Mouse (Mus musculus): ENCODE measurements around the gene Fcgr4. TPM values are rescaled to one million over a fixed set of nuclear protein-coding genes. Genes with fewer than 3 reads are reported as not detected.
A peak's percentile ranks its signal among the peaks of the same experiment; 100 is the strongest.

The Fcgr4 gene
- polyA plus RNA-seq, 1 experiment from 2014 or later, result 0.55 TPM

GRCm38 (mm10) chr1:170985861-170986260, 32.9 kb upstream of the Fcgr4 start:
- Histone ChIP-seq H3K36me3 (no peaks in the 10 kb centered on the region), H3K4me2 (no peak overlapping the region), H3K9me3 (no peaks in the 10 kb centered on the region), H3K9ac (no peak overlapping the region), H3K4me1 (no peaks in the 10 kb centered on the region), H3K27ac (no peak overlapping the region), H3K27me3 (no peaks in the 10 kb centered on the region), H3K4me3 (no peak overlapping the region)
- ATAC-seq (ENCODE audit: insufficient number of reproducible peaks, insufficient read depth, low FRiP score, low TSS enrichment, low read depth), result no peak
- WGBS, result 82% methylated on average over 5 of the region's 5 CpGs

- ATAC-seq (ENCODE audit: insufficient number of reproducible peaks, insufficient read depth, low FRiP score, low TSS enrichment, low read depth), result no peak
- H3K9ac ChIP-seq, result no peak overlapping the region
- WGBS, result 75% methylated on average over 9 of the region's 9 CpGs
Observed at GRCm38 (mm10) chr1:170989656-170990055, 29.1 kb upstream of the Fcgr4 start.

GRCm38 (mm10) chr1:170992550-170992949, 26.2 kb upstream of the Fcgr4 start:
- ATAC-seq (ENCODE audit: insufficient number of reproducible peaks, insufficient read depth, low FRiP score, low TSS enrichment, low read depth), result no peak
- H3K9me3 ChIP-seq, result no peaks in the 10 kb centered on the region
- WGBS, result 62% methylated on average over 5 of the region's 5 CpGs
- H3K27me3 ChIP-seq, result no peaks in the 10 kb centered on the region
- H3K9ac ChIP-seq, result no peak overlapping the region
- H3K36me3 ChIP-seq, result no peaks in the 10 kb centered on the region
- H3K4me1 ChIP-seq, result no peaks in the 10 kb centered on the region
- no peak overlapping the region for H3K4me2 ChIP-seq
- H3K27ac ChIP-seq, result no peak overlapping the region
- no peak overlapping the region for H3K4me3 ChIP-seq

More at GRCm38 (mm10) chr1:170989656-170990055, 29.1 kb upstream of the Fcgr4 start:
- Histone ChIP-seq H3K27ac (no peak overlapping the region), H3K4me3 (no peak overlapping the region), H3K4me2 (no peak overlapping the region), H3K4me1 (no peaks in the 10 kb centered on the region), H3K9me3 (no peaks in the 10 kb centered on the region), H3K27me3 (no peaks in the 10 kb centered on the region), H3K36me3 (no peaks in the 10 kb centered on the region)

- Histone ChIP-seq H3K9ac (no peak overlapping the region), H3K4me3 (no peak overlapping the region), H3K4me2 (no peak overlapping the region), H3K27ac (no peak overlapping the region), H3K9me3 (no peaks in the 10 kb centered on the region), H3K36me3 (no peaks in the 10 kb centered on the region), H3K27me3 (no peaks in the 10 kb centered on the region), H3K4me1 (no peaks in the 10 kb centered on the region)
- WGBS, result 75% methylated on average over 3 of the region's 3 CpGs
- no peak for ATAC-seq (ENCODE audit: insufficient number of reproducible peaks, insufficient read depth, low FRiP score, low TSS enrichment, low read depth)
Observed at GRCm38 (mm10) chr1:170996034-170996433, 22.7 kb upstream of the Fcgr4 start.

- no peak overlapping the region for H3K4me2 ChIP-seq
- no peaks in the 10 kb centered on the region for H3K4me1 ChIP-seq
- no peak for ATAC-seq (ENCODE audit: insufficient number of reproducible peaks, insufficient read depth, low FRiP score, low TSS enrichment, low read depth)
- no peak overlapping the region for H3K4me3 ChIP-seq
- no peaks in the 10 kb centered on the region for H3K36me3 ChIP-seq
- no peaks in the 10 kb centered on the region for H3K27me3 ChIP-seq
- no peak overlapping the region for H3K27ac ChIP-seq
- no peaks in the 10 kb centered on the region for H3K9me3 ChIP-seq
- no peak overlapping the region for H3K9ac ChIP-seq
- 46% methylated on average over 3 of the region's 3 CpGs for WGBS
Observed at GRCm38 (mm10) chr1:170996753-170997152, 22.0 kb upstream of the Fcgr4 start.

GRCm38 (mm10) chr1:170997756-170998655, 20.7 kb upstream of the Fcgr4 start:
- Histone ChIP-seq H3K27me3 (no peaks in the 10 kb centered on the region), H3K4me3 (peak overlapping the region; percentile 27), H3K36me3 (no peaks in the 10 kb centered on the region), H3K9ac (0 out of 2 replicates have a peak overlapping the region, but pooled peaks have one; percentile 27), H3K4me2 (peak overlapping the region; percentile 47), H3K9me3 (no peaks in the 10 kb centered on the region), H3K4me1 (no peaks in the 10 kb centered on the region), H3K27ac (no peak overlapping the region)
- WGBS, result 56% methylated on average over 21 of the region's 21 CpGs
- ATAC-seq (ENCODE audit: insufficient number of reproducible peaks, insufficient read depth, low FRiP score, low TSS enrichment, low read depth), result no peak

- ATAC-seq (ENCODE audit: insufficient number of reproducible peaks, insufficient read depth, low FRiP score, low TSS enrichment, low read depth), result no peak
- Histone ChIP-seq H3K4me3 (no peak overlapping the region), H3K4me1 (no peaks in the 10 kb centered on the region), H3K27ac (no peak overlapping the region), H3K9ac (no peak overlapping the region), H3K9me3 (no peaks in the 10 kb centered on the region), H3K27me3 (no peaks in the 10 kb centered on the region), H3K4me2 (no peak overlapping the region), H3K36me3 (no peaks in the 10 kb centered on the region)
Observed at GRCm38 (mm10) chr1:170999811-171000210, 18.9 kb upstream of the Fcgr4 start.

GRCm38 (mm10) chr1:171005081-171005480, 13.6 kb upstream of the Fcgr4 start:
- Histone ChIP-seq H3K4me1 (no peaks in the 10 kb centered on the region), H3K36me3 (no peaks in the 10 kb centered on the region), H3K9ac (no peak overlapping the region), H3K4me2 (no peak overlapping the region), H3K27ac (no peak overlapping the region), H3K27me3 (no peaks in the 10 kb centered on the region), H3K4me3 (no peak overlapping the region), H3K9me3 (0 out of 2 replicates have a peak, but pooled peaks cover 3% of the 10 kb centered on the region)
- no peak for ATAC-seq (ENCODE audit: insufficient number of reproducible peaks, insufficient read depth, low FRiP score, low TSS enrichment, low read depth)
- WGBS, result 68% methylated on average over 6 of the region's 6 CpGs

- H3K4me1 ChIP-seq, result no peaks in the 10 kb centered on the region
- no peak overlapping the region for H3K9ac ChIP-seq
- no peak overlapping the region for H3K27ac ChIP-seq
- H3K9me3 ChIP-seq, result 0 out of 2 replicates have a peak, but pooled peaks cover 3% of the 10 kb centered on the region
- H3K27me3 ChIP-seq, result no peaks in the 10 kb centered on the region
- no peaks in the 10 kb centered on the region for H3K36me3 ChIP-seq
- ATAC-seq (ENCODE audit: insufficient number of reproducible peaks, insufficient read depth, low FRiP score, low TSS enrichment, low read depth), result no peak
- H3K4me2 ChIP-seq, result no peak overlapping the region
- H3K4me3 ChIP-seq, result no peak overlapping the region
Observed at GRCm38 (mm10) chr1:171005586-171005985, 13.1 kb upstream of the Fcgr4 start.

- H3K9ac ChIP-seq, result no peak overlapping the region
- no peaks in the 10 kb centered on the region for H3K27me3 ChIP-seq
- H3K36me3 ChIP-seq, result no peaks in the 10 kb centered on the region
- WGBS, result 84% methylated on average over 4 of the region's 4 CpGs
- 0 out of 2 replicates have a peak, but pooled peaks cover 3% of the 10 kb centered on the region for H3K9me3 ChIP-seq
- ATAC-seq (ENCODE audit: insufficient number of reproducible peaks, insufficient read depth, low FRiP score, low TSS enrichment, low read depth), result no peak
- no peak overlapping the region for H3K4me3 ChIP-seq
- H3K4me2 ChIP-seq, result no peak overlapping the region
- H3K27ac ChIP-seq, result no peak overlapping the region
- H3K4me1 ChIP-seq, result no peaks in the 10 kb centered on the region
Observed at GRCm38 (mm10) chr1:171006335-171006734, 12.4 kb upstream of the Fcgr4 start.

GRCm38 (mm10) chr1:171006905-171007304, 11.8 kb upstream of the Fcgr4 start:
- Histone ChIP-seq H3K27me3 (no peaks in the 10 kb centered on the region), H3K4me1 (no peaks in the 10 kb centered on the region), H3K27ac (no peak overlapping the region), H3K36me3 (no peaks in the 10 kb centered on the region), H3K4me2 (no peak overlapping the region), H3K4me3 (no peak overlapping the region), H3K9ac (no peak overlapping the region), H3K9me3 (0 out of 2 replicates have a peak, but pooled peaks cover 3% of the 10 kb centered on the region)
- 87% methylated on average over 2 of the region's 2 CpGs for WGBS
- no peak for ATAC-seq (ENCODE audit: insufficient number of reproducible peaks, insufficient read depth, low FRiP score, low TSS enrichment, low read depth)

- H3K9me3 ChIP-seq, result 0 out of 2 replicates have a peak, but pooled peaks cover 3% of the 10 kb centered on the region
- H3K27ac ChIP-seq, result no peak overlapping the region
- H3K4me2 ChIP-seq, result no peak overlapping the region
- H3K4me3 ChIP-seq, result no peak overlapping the region
- ATAC-seq (ENCODE audit: insufficient number of reproducible peaks, insufficient read depth, low FRiP score, low TSS enrichment, low read depth), result no peak
- H3K36me3 ChIP-seq, result no peaks in the 10 kb centered on the region
- H3K4me1 ChIP-seq, result no peaks in the 10 kb centered on the region
- H3K27me3 ChIP-seq, result no peaks in the 10 kb centered on the region
- WGBS, result 80% methylated on average over 4 of the region's 4 CpGs
- H3K9ac ChIP-seq, result no peak overlapping the region
Observed at GRCm38 (mm10) chr1:171011733-171012132, 7.0 kb upstream of the Fcgr4 start.
